Mouse (Mus musculus) ES-CJ7 (cell line): ENCODE measurements at regions not wholly inside any gene's neighbourhood (a gene's known extent, or its start where the extent isn't known, plus 50 kb on each side); places are given as distances from the start of the nearest gene placed in this dataset.

Experiments
- DNase-seq: peaks from one replicate; pipeline ENCODE4 v3.0.0; 2011; ENCODE audit warnings: low read depth, low spot score

DNA sequence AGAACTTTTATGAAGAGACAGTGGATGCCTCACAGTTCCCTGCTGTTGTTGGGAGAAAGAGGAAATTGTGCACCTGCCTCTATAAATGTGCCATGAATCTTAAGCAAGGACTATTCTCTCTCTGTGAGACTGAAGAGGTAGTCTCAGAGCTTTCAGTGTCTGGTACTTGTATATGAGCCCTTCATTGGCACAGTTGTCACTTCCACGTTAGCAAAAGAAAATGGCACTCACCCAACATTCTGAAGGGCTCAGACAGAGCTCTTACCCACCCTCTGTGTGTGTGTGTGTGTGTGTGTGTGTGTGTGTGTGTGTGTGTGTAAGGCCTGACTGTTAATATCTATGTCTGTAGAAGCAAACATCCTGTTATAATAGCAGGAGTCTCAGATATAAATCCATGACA is 75.6 kb upstream of the Lhfpl3 start:
- no peak for DNase-seq

DNA sequence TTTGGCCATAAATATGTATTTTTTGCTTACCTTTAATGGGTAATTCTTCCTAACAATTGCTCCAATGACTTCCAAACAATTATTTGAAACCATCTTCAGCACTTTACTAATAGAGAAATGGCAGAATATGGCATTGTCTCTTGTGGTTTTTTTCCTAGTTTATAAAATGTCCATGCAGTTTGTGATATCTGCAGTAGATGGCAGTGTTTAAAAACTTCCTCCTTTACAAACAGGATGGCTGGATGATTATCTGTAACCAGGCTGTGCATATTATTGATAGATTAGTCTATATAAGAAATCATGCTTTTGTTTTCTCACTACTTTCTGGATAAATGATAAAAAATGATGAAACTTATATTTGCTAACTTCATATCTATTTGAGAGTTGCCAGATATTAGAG is 91.0 kb upstream of the Orc5 start:
- peak; percentile 3 for DNase-seq

DNA sequence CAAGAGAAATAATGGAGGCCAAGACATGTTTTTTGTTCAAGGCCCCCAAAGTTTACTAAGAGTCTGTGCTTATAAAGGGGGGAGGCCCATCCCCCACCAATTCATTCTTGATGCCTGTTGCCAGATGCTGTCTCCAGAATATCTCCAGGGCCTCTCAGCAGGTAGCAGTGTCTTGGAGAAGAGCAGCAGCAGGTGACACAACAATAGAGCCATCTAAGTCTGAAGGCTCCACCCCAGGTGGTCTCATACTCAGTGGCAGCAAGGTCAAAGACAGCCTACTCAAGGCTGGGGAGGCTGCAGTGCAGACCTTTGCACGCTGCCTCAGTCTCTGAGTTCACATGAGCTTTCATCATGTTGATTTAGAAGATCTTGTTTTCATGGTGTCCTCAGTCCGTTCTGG is 66.8 kb upstream of the Orc5 start:
- peak; percentile 88 for DNase-seq
